Mouse (Mus musculus): ENCODE measurements around the gene Kcnq5. TPM values are rescaled to one million over a fixed set of nuclear protein-coding genes. Genes with fewer than 3 reads are reported as not detected.

The Kcnq5 gene
- polyA plus RNA-seq, 1 experiment from 2014 or later = 1.0 TPM

- ATAC-seq = no peak
- no peaks in the 10 kb centered on the region for H3K36me3 ChIP-seq
- no peak overlapping the region for H3K27ac ChIP-seq
- no peaks in the 10 kb centered on the region for H3K4me1 ChIP-seq
- no peak overlapping the region for H3K4me3 ChIP-seq
- H3K9ac ChIP-seq = no peak overlapping the region
- no peaks in the 10 kb centered on the region for H3K27me3 ChIP-seq (replicated peaks)
- WGBS (ENCODE audit: insufficient replicate concordance) = 74% methylated on average over 5 of the region's 5 CpGs
- no peak overlapping the region for H3K4me2 ChIP-seq
- no peaks in the 10 kb centered on the region for H3K9me3 ChIP-seq (replicated peaks)
These were observed 505.8 kb downstream of the Kcnq5 start for GRCm38 (mm10) chr1:21455971-21456370.

- H3K4me2 ChIP-seq = no peak overlapping the region
- H3K9me3 ChIP-seq (replicated peaks) = no peaks in the 10 kb centered on the region
- WGBS (ENCODE audit: insufficient replicate concordance) = 53% methylated on average over 2 of the region's 2 CpGs
- H3K9ac ChIP-seq = no peak overlapping the region
- no peak overlapping the region for H3K4me3 ChIP-seq
- H3K36me3 ChIP-seq = no peaks in the 10 kb centered on the region
- H3K27me3 ChIP-seq (replicated peaks) = no peaks in the 10 kb centered on the region
- no peak overlapping the region for H3K27ac ChIP-seq
- ATAC-seq = no peak
- no peaks in the 10 kb centered on the region for H3K4me1 ChIP-seq
These were observed 513.5 kb downstream of the Kcnq5 start for GRCm38 (mm10) chr1:21448227-21448626.

- Histone ChIP-seq H3K27me3 (replicated peaks) (no peaks in the 10 kb centered on the region), H3K4me3 (no peak overlapping the region), H3K27ac (no peak overlapping the region), H3K36me3 (no peaks in the 10 kb centered on the region), H3K9me3 (replicated peaks) (no peaks in the 10 kb centered on the region), H3K4me2 (no peak overlapping the region), H3K9ac (no peak overlapping the region), H3K4me1 (no peaks in the 10 kb centered on the region)
- 62% methylated on average over 3 of the region's 3 CpGs for WGBS (ENCODE audit: insufficient replicate concordance)
- ATAC-seq = no peak
These were observed 525.0 kb downstream of the Kcnq5 start for GRCm38 (mm10) chr1:21436753-21437152.

- 39% methylated on average over 3 of the region's 3 CpGs for WGBS (ENCODE audit: insufficient replicate concordance)
- Histone ChIP-seq H3K9ac (no peak overlapping the region), H3K4me3 (no peak overlapping the region), H3K27ac (no peak overlapping the region), H3K27me3 (replicated peaks) (no peaks in the 10 kb centered on the region), H3K36me3 (no peaks in the 10 kb centered on the region), H3K4me1 (no peaks in the 10 kb centered on the region), H3K4me2 (no peak overlapping the region), H3K9me3 (replicated peaks) (no peaks in the 10 kb centered on the region)
- no peak for ATAC-seq
These were observed 526.9 kb downstream of the Kcnq5 start for GRCm38 (mm10) chr1:21434853-21435252.

GRCm38 (mm10) chr1:21431666-21432065 is 530.1 kb downstream of the Kcnq5 start:
- no peak overlapping the region for H3K4me2 ChIP-seq
- no peaks in the 10 kb centered on the region for H3K4me1 ChIP-seq
- no peaks in the 10 kb centered on the region for H3K27me3 ChIP-seq (replicated peaks)
- no peak overlapping the region for H3K27ac ChIP-seq
- no peak overlapping the region for H3K9ac ChIP-seq
- H3K36me3 ChIP-seq = no peaks in the 10 kb centered on the region
- no peak for ATAC-seq
- 76% methylated on average over 3 of the region's 3 CpGs for WGBS (ENCODE audit: insufficient replicate concordance)
- no peak overlapping the region for H3K4me3 ChIP-seq
- no peaks in the 10 kb centered on the region for H3K9me3 ChIP-seq (replicated peaks)

GRCm38 (mm10) chr1:21428079-21428478 is 533.7 kb downstream of the Kcnq5 start:
- no peaks in the 10 kb centered on the region for H3K36me3 ChIP-seq
- H3K4me1 ChIP-seq = no peaks in the 10 kb centered on the region
- 76% methylated on average over 4 of the region's 4 CpGs for WGBS (ENCODE audit: insufficient replicate concordance)
- no peak overlapping the region for H3K4me2 ChIP-seq
- no peak overlapping the region for H3K27ac ChIP-seq
- H3K9me3 ChIP-seq (replicated peaks) = no peaks in the 10 kb centered on the region
- H3K9ac ChIP-seq = no peak overlapping the region
- no peaks in the 10 kb centered on the region for H3K27me3 ChIP-seq (replicated peaks)
- no peak for ATAC-seq
- no peak overlapping the region for H3K4me3 ChIP-seq

- Histone ChIP-seq H3K9me3 (replicated peaks) (no peaks in the 10 kb centered on the region), H3K36me3 (no peaks in the 10 kb centered on the region), H3K4me1 (no peaks in the 10 kb centered on the region), H3K4me2 (no peak overlapping the region), H3K27me3 (replicated peaks) (no peaks in the 10 kb centered on the region), H3K4me3 (no peak overlapping the region), H3K27ac (no peak overlapping the region), H3K9ac (no peak overlapping the region)
- 56% methylated on average over 2 of the region's 2 CpGs for WGBS (ENCODE audit: insufficient replicate concordance)
- ATAC-seq = no peak
These were observed 536.1 kb downstream of the Kcnq5 start for GRCm38 (mm10) chr1:21425654-21426053.

- Histone ChIP-seq H3K4me3 (no peak overlapping the region), H3K36me3 (no peaks in the 10 kb centered on the region), H3K27me3 (replicated peaks) (no peaks in the 10 kb centered on the region), H3K4me2 (no peak overlapping the region), H3K4me1 (no peaks in the 10 kb centered on the region), H3K9ac (no peak overlapping the region), H3K27ac (no peak overlapping the region), H3K9me3 (replicated peaks) (no peaks in the 10 kb centered on the region)
- no peak for ATAC-seq
These were observed 542.4 kb downstream of the Kcnq5 start for GRCm38 (mm10) chr1:21419370-21419769.

- Histone ChIP-seq H3K27ac (no peak overlapping the region), H3K27me3 (replicated peaks) (no peaks in the 10 kb centered on the region), H3K36me3 (no peaks in the 10 kb centered on the region), H3K4me1 (no peaks in the 10 kb centered on the region), H3K9me3 (replicated peaks) (no peaks in the 10 kb centered on the region), H3K9ac (no peak overlapping the region), H3K4me2 (no peak overlapping the region), H3K4me3 (no peak overlapping the region)
- WGBS (ENCODE audit: insufficient replicate concordance) = 79% methylated on average over 2 of the region's 2 CpGs
- ATAC-seq = no peak
These were observed 549.6 kb downstream of the Kcnq5 start for GRCm38 (mm10) chr1:21412197-21412555.

- Histone ChIP-seq H3K9me3 (replicated peaks) (no peaks in the 10 kb centered on the region), H3K4me2 (no peak overlapping the region), H3K36me3 (no peaks in the 10 kb centered on the region), H3K27me3 (replicated peaks) (no peaks in the 10 kb centered on the region), H3K4me1 (no peaks in the 10 kb centered on the region), H3K9ac (no peak overlapping the region), H3K27ac (no peak overlapping the region), H3K4me3 (no peak overlapping the region)
- ATAC-seq = no peak
- 56% methylated on average over 18 of the region's 18 CpGs for WGBS (ENCODE audit: insufficient replicate concordance)
These were observed 550.2 kb downstream of the Kcnq5 start for GRCm38 (mm10) chr1:21411331-21412196.

GRCm38 (mm10) chr1:21407266-21407665 is 554.5 kb downstream of the Kcnq5 start:
- H3K27ac ChIP-seq = no peak overlapping the region
- no peaks in the 10 kb centered on the region for H3K27me3 ChIP-seq (replicated peaks)
- H3K9ac ChIP-seq = no peak overlapping the region
- H3K4me2 ChIP-seq = no peak overlapping the region
- H3K36me3 ChIP-seq = no peaks in the 10 kb centered on the region
- ATAC-seq = no peak
- H3K9me3 ChIP-seq (replicated peaks) = no peaks in the 10 kb centered on the region
- no peak overlapping the region for H3K4me3 ChIP-seq
- WGBS (ENCODE audit: insufficient replicate concordance) = 62% methylated on average over 2 of the region's 2 CpGs
- H3K4me1 ChIP-seq = no peaks in the 10 kb centered on the region

- 75% methylated on average over 8 of the region's 8 CpGs for WGBS (ENCODE audit: insufficient replicate concordance)
- H3K4me1 ChIP-seq = no peaks in the 10 kb centered on the region
These were observed 558.9 kb downstream of the Kcnq5 start for GRCm38 (mm10) chr1:21402804-21403203.

GRCm38 (mm10) chr1:21391138-21391671 is 570.5 kb downstream of the Kcnq5 start:
- Histone ChIP-seq H3K27ac (no peak overlapping the region), H3K9ac (no peak overlapping the region), H3K4me1 (no peaks in the 10 kb centered on the region), H3K4me2 (no peak overlapping the region), H3K4me3 (no peak overlapping the region), H3K27me3 (replicated peaks) (no peaks in the 10 kb centered on the region), H3K36me3 (no peaks in the 10 kb centered on the region), H3K9me3 (replicated peaks) (no peaks in the 10 kb centered on the region)
- ATAC-seq = no peak
- WGBS (ENCODE audit: insufficient replicate concordance) = 70% methylated on average over 6 of the region's 6 CpGs

More at GRCm38 (mm10) chr1:21402804-21403203, 558.9 kb downstream of the Kcnq5 start:
- Histone ChIP-seq H3K4me2 (no peak overlapping the region), H3K9me3 (replicated peaks) (no peaks in the 10 kb centered on the region), H3K27me3 (replicated peaks) (no peaks in the 10 kb centered on the region), H3K27ac (no peak overlapping the region), H3K4me3 (no peak overlapping the region), H3K36me3 (no peaks in the 10 kb centered on the region), H3K9ac (no peak overlapping the region)
- no peak for ATAC-seq
